Mouse (Mus musculus): ENCODE results near the gene AC140267.1. TPM values are rescaled to one million over a fixed set of nuclear protein-coding genes. Genes with fewer than 3 reads are reported as not detected.

The AC140267.1 gene
- polyA plus RNA-seq, 1 experiment, result not detected

GRCm38 (mm10) chr15:80277625-80278024 lies 42.0 kb downstream of the AC140267.1 start:
- no peak for TF ChIP-seq CTCF (IDR thresholded peaks at IDR 0.05; ENCODE audit: insufficient read depth, low read length)
- no peak for TF ChIP-seq POLR2A (IDR thresholded peaks at IDR 0.05; ENCODE audit: borderline replicate concordance, extremely low read depth, low read depth, low read length)
- under 1% methylated on average over 6 of the region's 6 CpGs for WGBS
- H3K4me3 ChIP-seq (replicated peaks; ENCODE audit: extremely low read depth, low read depth, low read length), result no peak overlapping the region
- peak; percentile 31 for DNase-seq
- H3K4me1 ChIP-seq (ENCODE audit: control insufficient read depth, insufficient read depth, low read length), result no peaks in the 10 kb centered on the region

DNA sequence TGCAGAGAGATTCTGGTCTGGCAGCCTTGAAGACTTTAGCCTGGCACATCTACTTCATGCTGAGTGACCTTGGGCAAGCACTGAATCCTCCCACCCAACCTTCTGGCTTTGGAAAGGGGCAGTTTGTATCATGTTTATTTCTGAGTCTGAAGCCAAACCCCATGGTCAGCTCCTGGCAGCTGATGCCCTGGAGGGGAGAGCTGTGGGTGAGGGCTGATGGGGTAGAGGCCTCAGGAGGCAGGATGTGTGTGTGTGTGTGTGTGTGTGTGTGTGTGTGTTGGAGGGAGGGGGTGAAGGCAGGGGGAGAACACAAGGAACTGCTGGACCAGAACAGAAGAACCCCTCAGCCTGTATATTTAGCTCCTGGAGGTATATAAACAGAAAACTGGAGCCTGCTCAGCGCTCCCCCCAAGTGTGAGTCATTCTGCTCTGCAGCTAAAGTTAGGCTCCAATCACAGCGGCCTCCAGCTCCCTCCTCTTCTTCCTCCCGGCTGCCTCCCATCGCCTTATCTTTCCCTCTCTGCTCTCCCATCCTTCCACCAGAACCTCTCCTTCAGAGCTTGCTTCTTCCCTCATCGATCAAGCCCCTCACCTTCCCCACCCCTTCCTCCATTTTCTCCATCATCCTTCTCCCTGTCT lies 42.6 kb downstream of the AC140267.1 start:
- TF ChIP-seq POLR2A (IDR thresholded peaks at IDR 0.05; ENCODE audit: borderline replicate concordance, extremely low read depth, low read depth, low read length) (no peak), CTCF (IDR thresholded peaks at IDR 0.05; ENCODE audit: insufficient read depth, low read length) (no peak)
- Histone ChIP-seq H3K4me1 (ENCODE audit: control insufficient read depth, insufficient read depth, low read length) (no peaks in the 10 kb centered on the region), H3K4me3 (replicated peaks; ENCODE audit: extremely low read depth, low read depth, low read length) (no peak overlapping the region)
- 54% methylated on average over 5 of the region's 5 CpGs for WGBS
- DNase-seq, result no peak

- TF ChIP-seq POLR2A (IDR thresholded peaks at IDR 0.05; ENCODE audit: borderline replicate concordance, extremely low read depth, low read depth, low read length), result no peak
- TF ChIP-seq CTCF (IDR thresholded peaks at IDR 0.05; ENCODE audit: insufficient read depth, low read length), result no peak
- H3K4me1 ChIP-seq (ENCODE audit: control insufficient read depth, insufficient read depth, low read length), result no peaks in the 10 kb centered on the region
- WGBS, result 76% methylated on average over 2 of the region's 2 CpGs
Observed at GRCm38 (mm10) chr15:80279053-80279452, 43.4 kb downstream of the AC140267.1 start.

DNA sequence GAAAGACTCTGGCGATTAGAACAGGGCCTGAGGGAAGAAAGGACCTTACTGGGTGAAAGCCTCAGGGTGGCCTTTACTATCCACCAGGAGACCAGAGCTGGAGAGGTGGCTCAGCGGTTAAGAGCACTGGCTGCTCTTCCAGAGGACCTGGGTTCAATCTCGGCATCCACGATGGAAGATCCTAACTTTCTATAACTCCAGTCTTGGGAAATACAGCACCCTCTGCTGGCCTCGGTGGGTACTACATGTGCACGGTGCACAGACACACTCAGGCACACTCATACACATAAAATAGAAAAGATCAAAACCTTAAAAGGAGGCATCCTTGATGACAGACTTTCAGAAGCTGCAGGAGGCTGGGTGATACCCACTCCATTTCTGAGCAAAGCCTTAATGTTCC lies 45.0 kb downstream of the AC140267.1 start:
- peak; percentile 30 for DNase-seq
- H3K4me3 ChIP-seq (replicated peaks; ENCODE audit: extremely low read depth, low read depth, low read length), result no peak overlapping the region
- 20% methylated on average over 6 of the region's 6 CpGs for WGBS
- H3K4me1 ChIP-seq (ENCODE audit: control insufficient read depth, insufficient read depth, low read length), result no peaks in the 10 kb centered on the region
- no peak for TF ChIP-seq POLR2A (IDR thresholded peaks at IDR 0.05; ENCODE audit: borderline replicate concordance, extremely low read depth, low read depth, low read length)
- TF ChIP-seq CTCF (IDR thresholded peaks at IDR 0.05; ENCODE audit: insufficient read depth, low read length), result peak; percentile 86

More at GRCm38 (mm10) chr15:80279053-80279452, 43.4 kb downstream of the AC140267.1 start:
- no peak for DNase-seq
- H3K4me3 ChIP-seq (replicated peaks; ENCODE audit: extremely low read depth, low read depth, low read length), result no peak overlapping the region

Other genes with a start within 250 kb of the AC140267.1 start
- 138 and 155 TPM in 2 replicates for gene Pdgfb, start 220.9 kb upstream of the AC140267.1 start, polyA plus RNA-seq (2012; rRNA removed)
- 44.1 and 50.9 TPM in 2 replicates for gene Syngr1, start 144.5 kb upstream of the AC140267.1 start, polyA plus RNA-seq (2012; rRNA removed)
- 369 and 428 TPM in 2 replicates for gene Rpl3, start 144.0 kb upstream of the AC140267.1 start, polyA plus RNA-seq (2012; rRNA removed)
- 19.1 and 23.5 TPM in 2 replicates for gene Tab1, start 102.7 kb upstream of the AC140267.1 start, polyA plus RNA-seq (2012; rRNA removed)
- 21.5 and 23.9 TPM in 2 replicates for gene Mgat3, start 62.1 kb upstream of the AC140267.1 start, polyA plus RNA-seq (2012; rRNA removed)
- 10.7 and 14.6 TPM in 2 replicates for gene Mief1, start 1.8 kb upstream of the AC140267.1 start, polyA plus RNA-seq (2012; rRNA removed)
- gene Atf4, start 19.3 kb downstream of the AC140267.1 start, polyA plus RNA-seq (2012; rRNA removed), result 142 and 154 TPM in 2 replicates
- gene Rps19bp1, start 28.5 kb downstream of the AC140267.1 start, polyA plus RNA-seq (2012; rRNA removed), result 14.4 and 15.6 TPM in 2 replicates
- 0.80 and 1.2 TPM in 2 replicates for gene Cacna1i, start 51.4 kb downstream of the AC140267.1 start, polyA plus RNA-seq (2012; rRNA removed)